Mouse (Mus musculus): ENCODE measurements around the gene Cnst. TPM values are rescaled to one million over a fixed set of nuclear protein-coding genes. Genes with fewer than 3 reads are reported as not detected.

The Cnst gene
- polyA plus RNA-seq (2014; fragmentation: Illumina TruSeq; extraction: RNeasy Lipid Tissue Mini Kit (QIAGEN cat#74804); ENCODE audit: insufficient read depth, low read depth, low replicate concordance): 11.5 TPM

GRCm38 (mm10) chr1:179545768-179546550, at the start of gene Cnst, which contains the start of gene Tfb2m:
Gene Cnst, plus strand, starts transcription at chr1:179546370.
Gene Tfb2m, minus strand, starts transcription at chr1:179546267.

DNA sequence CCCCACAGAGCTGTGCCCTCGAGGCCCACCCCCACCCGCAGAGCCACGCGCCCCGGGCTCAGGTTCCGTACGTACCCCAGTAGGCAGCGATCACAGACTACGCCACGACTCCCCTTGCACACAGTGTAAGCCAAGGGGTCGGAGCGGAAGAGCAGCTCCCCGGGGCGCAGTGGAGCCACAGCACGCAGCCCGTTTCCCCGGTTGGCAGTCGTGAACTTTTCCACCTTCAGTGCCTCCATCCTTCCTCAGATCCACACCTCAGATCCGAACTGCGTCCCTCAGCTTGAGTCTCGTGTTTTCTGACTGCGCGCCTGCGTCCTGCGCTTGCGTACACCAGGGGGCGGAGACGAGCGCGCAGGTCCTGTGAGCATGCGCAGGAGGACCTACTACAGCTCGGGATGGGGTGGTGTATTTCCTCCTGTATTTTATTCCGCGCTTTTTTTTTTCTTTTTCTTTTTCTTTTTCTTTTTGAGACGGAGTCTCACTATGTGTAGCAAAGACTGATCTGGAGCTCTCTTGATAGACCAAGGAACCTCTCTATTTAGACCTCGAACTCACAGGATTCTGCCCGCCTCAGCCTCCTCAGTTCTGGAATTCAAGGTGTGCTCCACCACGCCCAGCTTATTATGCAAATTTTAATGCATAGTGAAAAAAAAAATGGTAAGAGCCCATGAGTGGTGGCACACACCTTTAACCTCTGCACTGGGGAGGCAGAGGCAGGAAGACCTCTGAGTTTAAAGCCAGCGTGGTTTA, 28.3 kb upstream of the Cnst start, which contains the start of gene Smyd3:
TSS of gene Smyd3 (minus strand) at position 329 of the 753 bp plus-strand sequence.

DNA sequence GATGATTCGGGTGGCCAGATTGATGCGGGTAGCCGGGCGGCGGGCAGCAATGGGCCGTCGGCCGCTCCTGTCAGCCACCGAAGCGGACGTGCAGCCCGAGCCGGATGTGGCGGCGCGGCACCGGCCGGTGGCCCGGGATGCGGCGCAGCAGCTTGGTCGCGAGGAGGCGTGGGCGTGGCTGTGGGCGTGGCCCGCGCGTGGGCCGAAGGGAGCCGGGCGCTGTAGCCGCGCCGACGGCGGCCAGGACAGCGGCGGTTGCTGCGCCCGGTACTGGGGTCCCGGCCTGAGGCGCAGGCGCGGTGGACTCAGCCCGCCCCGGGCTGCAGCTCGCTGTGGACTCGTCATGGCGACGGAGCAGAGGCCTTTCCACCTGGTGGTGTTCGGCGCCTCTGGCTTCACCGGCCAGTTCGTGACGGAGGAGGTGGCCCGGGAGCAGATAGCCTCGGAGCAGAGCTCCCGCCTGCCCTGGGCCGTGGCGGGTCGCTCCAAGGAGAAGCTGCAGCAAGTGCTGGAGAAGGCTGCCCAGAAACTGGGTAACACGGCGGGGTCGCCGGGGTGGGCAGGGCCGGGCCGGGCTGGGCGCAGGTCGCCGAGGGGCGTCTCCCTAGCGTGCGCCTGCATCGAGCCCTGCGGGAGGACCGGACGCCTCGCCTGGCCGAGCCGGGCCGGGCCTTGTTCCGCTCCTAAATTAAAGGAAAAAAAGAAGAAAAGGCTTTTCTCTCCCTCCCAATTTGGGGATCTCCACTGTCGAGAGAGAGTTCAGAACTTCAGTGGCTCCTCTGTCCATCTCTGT, 122.0 kb downstream of the Cnst start, which contains the start of gene Sccpdh:
TSS of gene Sccpdh (plus strand) at position 198 of the 793 bp plus-strand sequence.

Other genes starting within 250 kb of the Cnst start
- gene Smyd3, start 28.3 kb upstream of the Cnst start, polyA plus RNA-seq (2014; fragmentation: Illumina TruSeq; extraction: RNeasy Lipid Tissue Mini Kit (QIAGEN cat#74804); ENCODE audit: insufficient read depth, low read depth, low replicate concordance): 7.1 TPM
- gene Tfb2m, start 103 bp upstream of the Cnst start, polyA plus RNA-seq (2014; fragmentation: Illumina TruSeq; extraction: RNeasy Lipid Tissue Mini Kit (QIAGEN cat#74804); ENCODE audit: insufficient read depth, low read depth, low replicate concordance): 13.5 TPM
- 22.0 TPM for gene Sccpdh, start 121.8 kb downstream of the Cnst start, polyA plus RNA-seq (2014; fragmentation: Illumina TruSeq; extraction: RNeasy Lipid Tissue Mini Kit (QIAGEN cat#74804); ENCODE audit: insufficient read depth, low read depth, low replicate concordance)
- gene Kif28, start 198.9 kb downstream of the Cnst start, polyA plus RNA-seq (2014; fragmentation: Illumina TruSeq; extraction: RNeasy Lipid Tissue Mini Kit (QIAGEN cat#74804); ENCODE audit: insufficient read depth, low read depth, low replicate concordance): not detected

Data from lung, adult 10 weeks (tissue).